Mouse (Mus musculus) MEL (cell line): ENCODE measurements at regions not wholly inside any gene's neighbourhood (a gene's known extent, or its start where the extent isn't known, plus 50 kb on each side); places are given as distances from the start of the nearest gene placed in this dataset.

Experiments used
- DNase-seq: peaks from one replicate; pipeline ENCODE4 v3.0.0; 2011; ENCODE audit warnings: low read depth, low spot score
- H3K27ac ChIP-seq: 2 replicates; pipeline ENCODE4 v1.5.1; 2012; ENCODE audit warnings: low read depth, mild to moderate bottlenecking, control low read depth, low read length, moderate library complexity; ENCODE audit not compliant: control insufficient read depth
- H3K27me3 ChIP-seq, 2 experiments: fragments of 150-350 bp in 1 of 2; sonication (generic) in 1 of 2; 2 replicates each; pipeline ENCODE4 v1.6.1; 2012; ENCODE audit warnings: low read length in 2 of 2, mild to moderate bottlenecking in 2 of 2, improper control_type of control experiment in 1 of 2, moderate library complexity in 1 of 2; ENCODE audit not compliant: insufficient read depth in 2 of 2, control insufficient read depth in 1 of 2
- H3K36me3 ChIP-seq, 2 experiments: 2 replicates each; pipeline ENCODE4 v1.6.1; 2012 to 2014; ENCODE audit warnings: low read length in 2 of 2, improper control_type of control experiment in 1 of 2, inconsistent platforms in 1 of 2, mild to moderate bottlenecking in 1 of 2; ENCODE audit not compliant: insufficient read depth in 2 of 2, control insufficient read depth in 1 of 2
- H3K4me1 ChIP-seq, 2 experiments: fragments of 150-350 bp in 1 of 2; sonication (generic) in 1 of 2; 2 replicates each; pipeline ENCODE4 v1.6.1; 2012; ENCODE audit warnings: low read length in 2 of 2, improper control_type of control experiment in 1 of 2, mild to moderate bottlenecking in 1 of 2; ENCODE audit not compliant: insufficient read depth in 2 of 2, control insufficient read depth in 1 of 2
- H3K4me3 ChIP-seq, 2 experiments: fragments of 150-350 bp in 1 of 2; sonication (generic) in 1 of 2; 2 replicates each; pipeline ENCODE4 v1.5.1; 2012; ENCODE audit warnings: low read depth in 2 of 2, low read length in 2 of 2, mild to moderate bottlenecking in 2 of 2, moderate library complexity in 2 of 2, control low read depth in 1 of 2, improper control_type of control experiment in 1 of 2; ENCODE audit not compliant: control insufficient read depth in 1 of 2, insufficient read depth in 1 of 2
- H3K79me2 ChIP-seq: 2 replicates; pipeline ENCODE4 v1.6.1; 2012; ENCODE audit warnings: mild to moderate bottlenecking, low read length, moderate library complexity; ENCODE audit not compliant: control insufficient read depth, poor library complexity, insufficient read depth
- H3K9ac ChIP-seq: 2 replicates; pipeline ENCODE4 v1.6.1; 2012; ENCODE audit warnings: low read depth, mild to moderate bottlenecking, control low read depth, low read length, moderate library complexity; ENCODE audit not compliant: control insufficient read depth, poor library complexity, severe bottlenecking
- H3K9me3 ChIP-seq: fragments of 150-350 bp; sonication (generic); replicated peaks from 2 replicates; pipeline ENCODE4 v1.6.1; 2012; ENCODE audit warnings: mild to moderate bottlenecking, low read length, improper control_type of control experiment, moderate library complexity; ENCODE audit not compliant: insufficient read depth
- CHD2 ChIP-seq: IDR thresholded peaks from 2 replicates; pipeline ENCODE4 v1.6.1; 2011; ENCODE audit warnings: low read length, improper control_type of control experiment
- E2F4 ChIP-seq: IDR thresholded peaks from 2 replicates; pipeline ENCODE4 v1.6.1; 2011; ENCODE audit warnings: low read depth, low read length, improper control_type of control experiment, borderline replicate concordance
- EP300 ChIP-seq, 2 experiments: IDR thresholded peaks; 2 replicates each; pipeline ENCODE4 v1.6.1; 2011; ENCODE audit warnings: improper control_type of control experiment in 2 of 2, low read length in 2 of 2, low read depth in 1 of 2, mild to moderate bottlenecking in 1 of 2
- ETS1 ChIP-seq: IDR thresholded peaks from 2 replicates; pipeline ENCODE4 v1.6.1; 2012; ENCODE audit warnings: low read depth, mild to moderate bottlenecking, inconsistent platforms, low read length, improper control_type of control experiment, moderate library complexity
- GABPA ChIP-seq: IDR thresholded peaks from 2 replicates; pipeline ENCODE4 v1.6.1; 2012; ENCODE audit warnings: low read depth, mild to moderate bottlenecking, inconsistent platforms, low read length, improper control_type of control experiment, moderate library complexity
- GATA1 ChIP-seq: IDR thresholded peaks from 2 replicates; pipeline ENCODE4 v1.6.1; 2011; ENCODE audit warnings: low read depth, low read length, improper control_type of control experiment
- KAT2A ChIP-seq: conservative IDR thresholded peaks from 2 replicates; pipeline ENCODE4 v1.6.1; 2012; ENCODE audit warnings: low read depth, low read length, improper control_type of control experiment, inconsistent platforms
- MAFK ChIP-seq: IDR thresholded peaks from 2 replicates; pipeline ENCODE4 v1.6.1; 2011; ENCODE audit warnings: low read depth, mild to moderate bottlenecking, low read length, improper control_type of control experiment, borderline replicate concordance
- MAZ ChIP-seq: IDR thresholded peaks from 2 replicates; pipeline ENCODE4 v1.6.1; 2012; ENCODE audit warnings: low read depth, mild to moderate bottlenecking, inconsistent platforms, low read length, improper control_type of control experiment
- MEF2A ChIP-seq: IDR thresholded peaks from 2 replicates; pipeline ENCODE4 v1.6.1; 2014; ENCODE audit warnings: low read depth, mild to moderate bottlenecking, inconsistent platforms, low read length, improper control_type of control experiment; ENCODE audit not compliant: poor library complexity, insufficient replicate concordance, severe bottlenecking; ENCODE audit errors: extremely low read depth
- MYB ChIP-seq: IDR thresholded peaks from 2 replicates; pipeline ENCODE4 v1.6.1; 2011; ENCODE audit warnings: mild to moderate bottlenecking, low read depth, low read length, improper control_type of control experiment
- MYC ChIP-seq: IDR thresholded peaks from 2 replicates; pipeline ENCODE4 v1.6.1; 2011; ENCODE audit warnings: low read depth, mild to moderate bottlenecking, low read length, improper control_type of control experiment, moderate library complexity
- NELFE ChIP-seq: IDR thresholded peaks from 2 replicates; pipeline ENCODE4 v1.6.1; 2011; ENCODE audit warnings: low read depth, low read length, improper control_type of control experiment
- NRF1 ChIP-seq: IDR thresholded peaks from 2 replicates; pipeline ENCODE4 v1.6.1; 2014; ENCODE audit warnings: low read depth, mild to moderate bottlenecking, inconsistent platforms, low read length, improper control_type of control experiment, moderate library complexity; ENCODE audit not compliant: poor library complexity, insufficient read depth, severe bottlenecking
- POLR2A ChIP-seq, 2 experiments: IDR thresholded peaks; 2 replicates each; pipeline ENCODE4 v1.6.1; 2011 to 2012; ENCODE audit warnings: low read length in 2 of 2, mild to moderate bottlenecking in 2 of 2, control low read depth in 1 of 2, improper control_type of control experiment in 1 of 2, low read depth in 1 of 2, moderate library complexity in 1 of 2; ENCODE audit not compliant: control insufficient read depth in 1 of 2, insufficient read depth in 1 of 2, poor library complexity in 1 of 2
- SIN3A ChIP-seq: IDR thresholded peaks from 2 replicates; pipeline ENCODE4 v1.6.1; 2012; ENCODE audit warnings: low read length, improper control_type of control experiment, inconsistent platforms
- TCF12 ChIP-seq: IDR thresholded peaks from 2 replicates; pipeline ENCODE4 v1.6.1; 2014; ENCODE audit warnings: low read depth, mild to moderate bottlenecking, inconsistent platforms, low read length, improper control_type of control experiment, moderate library complexity
- UBTF ChIP-seq: IDR thresholded peaks from 2 replicates; pipeline ENCODE4 v1.6.1; 2012; ENCODE audit warnings: low read depth, mild to moderate bottlenecking, inconsistent platforms, low read length, improper control_type of control experiment, moderate library complexity, borderline replicate concordance; ENCODE audit not compliant: insufficient read depth
- USF2 ChIP-seq, 2 experiments: IDR thresholded peaks; 2 replicates each; pipeline ENCODE4 v1.6.1; 2011 to 2012; ENCODE audit warnings: improper control_type of control experiment in 2 of 2, low read length in 2 of 2, borderline replicate concordance in 1 of 2, inconsistent platforms in 1 of 2, low read depth in 1 of 2, mild to moderate bottlenecking in 1 of 2; ENCODE audit not compliant: insufficient read depth in 1 of 2
- ZMIZ1 ChIP-seq: IDR thresholded peaks from 2 replicates; pipeline ENCODE4 v1.6.1; 2012; ENCODE audit warnings: low read depth, mild to moderate bottlenecking, inconsistent platforms, low read length, improper control_type of control experiment, moderate library complexity

DNA sequence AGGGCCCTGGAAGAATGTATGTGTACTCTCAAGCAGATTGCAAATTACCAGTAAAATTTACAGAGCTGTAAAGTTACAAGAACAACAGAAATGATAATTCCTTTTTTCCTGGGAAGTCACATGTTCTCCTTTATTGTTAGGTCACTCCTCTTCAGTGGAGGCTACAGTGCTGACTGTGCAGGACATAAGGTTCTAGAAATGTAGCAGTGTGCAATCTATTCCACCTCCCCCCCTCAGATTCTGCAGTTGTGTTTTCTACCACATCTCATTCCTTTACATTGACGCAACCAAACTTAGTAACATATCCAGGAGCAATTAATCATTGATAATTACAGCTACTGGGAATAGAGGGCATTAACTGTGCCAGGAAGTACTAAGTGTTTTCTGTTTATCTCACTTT, 385.3 kb upstream of the Tnc start:
- no peak overlapping the region for H3K27ac ChIP-seq
- H3K9me3 ChIP-seq: no peaks in the 10 kb centered on the region
- H3K4me1 ChIP-seq: no peaks in the 10 kb centered on the region
- DNase-seq: no peak
- no peak overlapping the region for H3K9ac ChIP-seq
- no peaks in the 10 kb centered on the region for H3K27me3 ChIP-seq
- no peaks in the 10 kb centered on the region for H3K79me2 ChIP-seq
- no peak overlapping the region for H3K4me3 ChIP-seq
- no peaks in the 10 kb centered on the region for H3K36me3 ChIP-seq
- TF ChIP-seq NRF1: no peak
- no peak for TF ChIP-seq GABPA
- TF ChIP-seq SIN3A: no peak
- TF ChIP-seq GATA1: no peak
- no peak for TF ChIP-seq MYB

DNA sequence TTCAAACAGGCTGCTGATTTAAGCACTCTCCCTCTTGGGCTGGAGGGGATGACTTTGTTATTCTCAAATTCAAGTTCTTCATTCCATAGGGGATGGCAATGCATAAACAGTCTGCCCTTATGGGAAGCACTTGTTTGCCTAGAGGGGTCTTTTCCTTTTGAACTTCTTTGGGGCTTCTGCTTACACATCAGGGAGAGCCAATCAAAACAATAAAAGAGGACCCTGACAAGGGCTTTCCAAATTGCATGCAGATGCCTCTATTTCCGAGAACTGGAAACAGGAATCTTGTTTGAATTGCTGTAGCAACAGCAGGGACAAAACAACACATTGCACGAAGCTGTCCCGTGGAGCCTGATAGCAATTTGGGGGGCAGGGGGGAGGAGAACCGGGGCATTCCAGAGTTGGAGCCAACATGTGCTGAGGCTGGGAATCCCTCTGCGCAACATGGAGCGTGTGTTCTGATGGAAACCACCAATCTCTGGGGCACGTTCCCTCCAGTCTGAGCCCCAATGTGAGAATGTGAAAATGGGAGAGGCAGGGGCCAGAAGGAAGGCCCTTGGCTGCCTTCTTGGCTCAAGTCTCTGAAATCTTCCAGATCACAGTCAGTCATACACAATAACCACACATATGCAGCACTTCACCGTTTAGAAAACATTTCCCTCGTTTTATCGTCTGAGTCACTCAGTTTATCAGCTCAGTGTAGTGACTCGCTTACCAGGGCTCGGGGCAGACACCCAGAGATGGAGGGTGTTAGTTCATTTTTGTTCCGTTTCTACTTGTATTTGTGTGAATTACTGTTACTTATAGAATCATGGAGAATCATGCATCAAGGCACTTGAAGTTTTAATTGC, 391.2 kb upstream of the Tnc start:
- TF ChIP-seq SIN3A: no peak
- TF ChIP-seq ZMIZ1: no peak
- no peak for TF ChIP-seq MAFK
- TF ChIP-seq TCF12: no peak
- no peak for TF ChIP-seq E2F4
- no peak for TF ChIP-seq MAZ
- TF ChIP-seq EP300 (IDR thresholded peaks at IDR 0.05; ENCODE audit: low read depth in 1 of 2, low read length in 2 of 2): no peak
- no peak for TF ChIP-seq NELFE
- TF ChIP-seq MYC: no peak
- TF ChIP-seq KAT2A: no peak
- TF ChIP-seq ETS1: no peak
- TF ChIP-seq UBTF: no peak
- TF ChIP-seq MYB: no peak
- TF ChIP-seq POLR2A (IDR thresholded peaks at IDR 0.05; ENCODE audit: control insufficient read depth in 1 of 2, insufficient read depth in 1 of 2, low read depth in 1 of 2, low read length in 2 of 2, poor library complexity in 1 of 2): no peak
- TF ChIP-seq CHD2: no peak
- no peak for TF ChIP-seq USF2 (IDR thresholded peaks at IDR 0.05; ENCODE audit: borderline replicate concordance in 1 of 2, insufficient read depth in 1 of 2, low read depth in 1 of 2, low read length in 2 of 2)
- TF ChIP-seq GABPA: no peak
- TF ChIP-seq MEF2A: no peak
- TF ChIP-seq, all 39 proteins: peak for 0
- H3K79me2 ChIP-seq: no peaks in the 10 kb centered on the region
- H3K36me3 ChIP-seq: no peaks in the 10 kb centered on the region
- no peak for DNase-seq
- no peaks in the 10 kb centered on the region for H3K9me3 ChIP-seq
- no peaks in the 10 kb centered on the region for H3K4me1 ChIP-seq
- H3K27me3 ChIP-seq: no peaks in the 10 kb centered on the region
- no peak overlapping the region for H3K9ac ChIP-seq
- no peak overlapping the region for H3K27ac ChIP-seq
- no peak overlapping the region for H3K4me3 ChIP-seq
